Mouse (Mus musculus) ES-Bruce4 (cell line): ENCODE measurements around the gene Tsr2. TPM values are rescaled to one million over a fixed set of nuclear protein-coding genes. Genes with fewer than 3 reads are reported as not detected.

ENCODE experiments used
- H3K27ac ChIP-seq: 2 replicates; pipeline ENCODE4 v1.5.1; 2012; ENCODE audit warnings: low read length, inconsistent platforms; ENCODE audit not compliant: insufficient read depth
- H3K27me3 ChIP-seq: 2 replicates; pipeline ENCODE4 v1.6.1; 2012; ENCODE audit warnings: mild to moderate bottlenecking, low read length, inconsistent platforms; ENCODE audit not compliant: control insufficient read depth, poor library complexity, insufficient read depth, severe bottlenecking
- H3K36me3 ChIP-seq: 2 replicates; pipeline ENCODE4 v1.6.1; 2012; ENCODE audit warnings: inconsistent platforms, mild to moderate bottlenecking, low read length, moderate library complexity; ENCODE audit not compliant: control insufficient read depth, poor library complexity, insufficient read depth, severe bottlenecking
- H3K4me1 ChIP-seq: one replicate; pipeline ENCODE4 v1.8.1; 2011; ENCODE audit warnings: low read length; ENCODE audit not compliant: control insufficient read depth, insufficient read depth
- H3K4me3 ChIP-seq: 2 replicates; pipeline ENCODE4 v1.5.1; 2011; ENCODE audit warnings: low read depth, mild to moderate bottlenecking, low read length
- H3K9ac ChIP-seq: 2 replicates; pipeline ENCODE4 v1.6.1; 2012; ENCODE audit warnings: low read depth, mild to moderate bottlenecking, inconsistent platforms; ENCODE audit not compliant: poor library complexity, severe bottlenecking
- H3K9me3 ChIP-seq: replicated peaks from 2 replicates; pipeline ENCODE4 v1.6.1; 2012; ENCODE audit warnings: mild to moderate bottlenecking, low read length, inconsistent platforms; ENCODE audit not compliant: control insufficient read depth, poor library complexity, insufficient read depth, severe bottlenecking
- CTCF ChIP-seq: IDR thresholded peaks from one replicate; pipeline ENCODE4 v1.8.1; 2011; ENCODE audit warnings: low read depth, low read length
- EP300 ChIP-seq: IDR thresholded peaks from 2 replicates; pipeline ENCODE4 v1.6.1; 2011; ENCODE audit warnings: low read depth, low read length; ENCODE audit not compliant: insufficient read depth
- POLR2A ChIP-seq: IDR thresholded peaks from one replicate; pipeline ENCODE4 v1.8.1; 2011; ENCODE audit warnings: low read length; ENCODE audit not compliant: insufficient read depth
- polyA plus RNA-seq: library from polyadenylated mRNA; stranded (reverse); fragments of >200 nt; gene quantifications from 2 replicates; pipeline ENCODE4 v1.2.4, GENCODE M21; 2011; ENCODE audit warnings: low read depth; ENCODE audit not compliant: missing spikeins, insufficient read depth, insufficient read length

Tsr2 gene
- polyA plus RNA-seq, 1 experiment: 33.5 TPM

DNA sequence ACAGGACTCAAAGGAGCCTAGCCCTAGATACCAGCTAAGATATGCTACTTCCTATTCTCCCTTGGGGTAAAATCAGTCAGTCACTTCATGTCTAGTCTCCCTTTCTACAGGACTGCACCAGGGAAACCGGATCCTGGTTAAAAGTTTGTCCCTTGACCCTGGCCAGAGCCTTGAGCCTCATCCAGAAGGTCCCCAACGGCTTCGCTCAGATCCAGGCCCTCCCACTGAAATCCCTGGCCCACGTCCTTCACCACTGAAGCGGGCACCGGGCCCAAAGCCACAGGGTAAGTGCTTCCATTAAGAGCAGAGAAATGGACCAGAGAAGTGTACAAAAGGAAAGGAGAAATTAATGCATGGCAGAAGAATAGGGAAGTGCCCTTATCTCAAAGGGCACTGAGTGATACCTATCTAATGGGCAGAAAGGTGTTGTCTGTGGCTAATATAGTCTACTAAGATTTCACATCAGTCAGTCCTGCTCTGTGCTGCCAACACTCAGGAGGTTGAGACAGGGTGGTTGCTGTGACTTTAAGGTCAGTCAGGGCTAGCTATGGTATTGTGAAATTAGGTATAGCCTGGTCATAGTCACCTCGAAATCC, 30.2 kb downstream of the Tsr2 start:
- Histone ChIP-seq H3K27ac (no peak overlapping the region), H3K4me1 (no peaks in the 10 kb centered on the region), H3K27me3 (no peaks in the 10 kb centered on the region), H3K4me3 (no peak overlapping the region), H3K36me3 (peaks cover 48% of the 10 kb centered on the region), H3K9me3 (no peaks in the 10 kb centered on the region), H3K9ac (no peak overlapping the region)
- TF ChIP-seq EP300: no peak
- TF ChIP-seq CTCF: no peak
- no peak for TF ChIP-seq POLR2A

DNA sequence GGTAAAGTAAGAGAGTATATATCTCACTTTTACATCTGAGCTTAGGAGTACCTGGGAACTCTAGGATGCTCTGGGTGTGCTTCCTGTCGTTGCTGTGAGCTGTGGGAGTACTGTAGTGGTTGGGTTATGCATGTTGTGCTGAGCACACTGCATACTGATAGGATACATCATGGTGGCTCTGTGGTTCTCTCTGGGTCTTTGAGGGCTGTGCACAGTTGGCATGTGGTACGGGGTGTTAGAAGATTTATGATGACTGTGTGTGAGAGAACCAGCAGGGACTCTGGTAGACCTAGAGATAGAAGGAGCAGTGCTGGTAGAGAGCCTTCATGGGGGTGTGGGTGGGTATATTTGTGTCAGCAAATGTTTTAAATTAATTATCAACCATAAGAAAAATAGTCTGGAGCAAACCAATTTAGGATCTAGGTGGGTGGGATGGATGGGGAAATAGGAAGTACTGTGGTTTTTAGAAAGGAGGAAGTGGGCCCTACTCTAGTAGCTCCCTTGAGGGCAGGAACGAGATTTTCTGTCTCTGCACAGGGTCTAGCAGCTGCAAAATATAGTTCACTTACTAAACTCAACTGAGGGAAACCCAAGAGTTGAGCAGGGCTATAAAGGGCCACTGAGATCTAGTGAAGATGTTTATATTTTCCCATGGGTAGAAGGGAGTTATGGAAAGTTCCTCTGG, 34.6 kb downstream of the Tsr2 start:
- Histone ChIP-seq H3K27me3 (no peaks in the 10 kb centered on the region), H3K27ac (no peak overlapping the region), H3K9me3 (no peaks in the 10 kb centered on the region), H3K36me3 (peaks cover 35% of the 10 kb centered on the region), H3K4me1 (no peaks in the 10 kb centered on the region), H3K4me3 (no peak overlapping the region), H3K9ac (no peak overlapping the region)
- no peak for TF ChIP-seq CTCF
- no peak for TF ChIP-seq POLR2A
- no peak for TF ChIP-seq EP300

DNA sequence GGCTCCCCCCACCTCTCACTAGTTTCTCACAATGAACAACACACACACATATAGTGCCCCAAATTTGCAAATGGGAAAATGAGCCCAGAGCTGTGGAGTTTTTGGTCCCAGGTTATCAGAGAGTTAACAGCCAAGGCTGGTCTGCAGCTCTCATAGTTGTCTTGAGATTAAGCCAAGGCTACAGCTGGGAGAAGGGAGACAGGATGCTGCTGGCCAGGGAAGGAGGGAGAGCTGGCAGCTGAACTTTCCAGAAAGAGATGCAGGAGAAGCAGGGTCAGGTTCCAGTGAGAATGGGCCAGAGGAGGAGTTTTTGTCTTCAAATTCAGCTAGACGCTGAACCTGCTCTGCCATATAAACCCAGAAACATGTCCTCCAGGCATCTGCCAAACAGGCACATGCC, 37.0 kb downstream of the Tsr2 start:
- Histone ChIP-seq H3K4me3 (no peak overlapping the region), H3K4me1 (peaks cover 2% of the 10 kb centered on the region), H3K27ac (no peak overlapping the region), H3K9me3 (no peaks in the 10 kb centered on the region), H3K9ac (no peak overlapping the region), H3K36me3 (peaks cover 26% of the 10 kb centered on the region), H3K27me3 (no peaks in the 10 kb centered on the region)
- TF ChIP-seq CTCF (no peak), POLR2A (no peak), EP300 (no peak)

DNA sequence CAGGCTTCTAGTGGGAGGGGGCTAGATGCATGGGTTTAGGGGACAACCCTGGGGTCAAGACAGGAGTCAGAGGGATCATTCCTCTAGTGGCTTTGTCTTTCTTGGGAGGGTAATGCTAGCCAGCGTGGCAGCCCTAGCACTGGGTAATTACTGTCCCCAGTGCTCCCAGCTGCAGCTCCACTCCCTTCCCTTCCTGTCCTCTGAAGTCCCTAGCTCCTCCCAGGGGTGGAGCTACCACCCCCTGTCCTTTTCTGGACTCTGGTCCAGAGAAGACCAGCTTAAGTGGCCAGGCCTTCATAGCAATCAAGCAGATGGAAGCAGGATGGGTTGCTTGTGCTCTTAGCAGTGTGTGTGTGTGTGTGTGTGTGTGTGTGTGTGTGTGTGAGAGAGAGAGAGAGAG, 40.8 kb downstream of the Tsr2 start:
- peaks cover 37% of the 10 kb centered on the region for H3K36me3 ChIP-seq

DNA sequence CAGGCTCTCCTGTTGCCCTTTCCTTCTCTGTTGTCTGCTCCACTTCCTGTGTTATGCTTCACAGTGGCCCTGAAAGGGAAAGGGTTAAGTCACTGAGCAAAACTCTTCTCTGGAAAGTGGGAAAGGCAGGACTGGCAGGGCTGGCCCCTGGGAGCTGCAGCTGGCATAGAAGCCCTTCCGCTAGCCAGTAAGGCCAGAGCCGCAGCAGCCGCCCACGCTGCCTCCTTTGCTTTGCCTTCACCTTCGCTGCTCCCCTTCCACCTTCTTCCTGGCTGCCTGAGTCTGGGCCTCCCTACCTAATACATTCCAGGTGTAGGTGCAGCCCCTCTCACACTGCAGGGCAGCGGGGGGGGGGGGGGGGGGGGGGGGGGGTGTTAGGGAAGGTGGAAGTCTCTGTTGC, 41.9 kb downstream of the Tsr2 start:
- no peak for TF ChIP-seq EP300
- TF ChIP-seq POLR2A: no peak
- no peak for TF ChIP-seq CTCF
- Histone ChIP-seq H3K4me3 (peak overlapping the region; percentile 3), H3K9me3 (no peaks in the 10 kb centered on the region), H3K27me3 (no peaks in the 10 kb centered on the region), H3K36me3 (peaks cover 38% of the 10 kb centered on the region), H3K4me1 (peaks cover 5% of the 10 kb centered on the region), H3K27ac (peak overlapping the region; percentile 40), H3K9ac (peak overlapping the region; percentile 51)

More for the DNA sequence above, 40.8 kb downstream of the Tsr2 start:
- Histone ChIP-seq H3K27me3 (no peaks in the 10 kb centered on the region), H3K27ac (no peak overlapping the region), H3K9me3 (no peaks in the 10 kb centered on the region), H3K9ac (no peak overlapping the region; the same call in 1 of the 2 replicates), H3K4me3 (no peak overlapping the region), H3K4me1 (peaks cover 5% of the 10 kb centered on the region)
- TF ChIP-seq CTCF (no peak), EP300 (no peak), POLR2A (no peak)

DNA sequence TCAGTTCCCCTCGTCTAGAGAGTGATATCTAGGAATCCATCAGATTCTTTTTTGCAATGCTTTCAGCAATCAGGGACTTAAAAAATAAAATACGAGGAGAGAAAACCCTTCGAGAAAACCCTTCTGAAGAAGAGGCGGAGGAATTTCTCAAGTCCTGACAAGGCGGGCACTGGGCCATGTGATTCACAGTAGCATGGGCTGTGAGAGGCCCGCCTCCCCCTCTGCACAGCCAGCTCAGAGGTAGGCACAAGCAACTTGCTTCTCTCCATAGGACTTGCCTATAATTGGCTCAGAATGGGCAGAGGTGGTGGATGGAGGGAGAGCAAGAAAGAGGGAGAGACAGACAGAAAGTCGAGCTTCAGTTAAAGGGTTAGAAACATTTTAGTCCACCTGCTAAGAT, 46.0 kb downstream of the Tsr2 start:
- TF ChIP-seq CTCF: no peak
- no peak for TF ChIP-seq EP300
- no peak for TF ChIP-seq POLR2A
- Histone ChIP-seq H3K27ac (peak overlapping the region; percentile 96), H3K27me3 (no peaks in the 10 kb centered on the region), H3K4me3 (peak overlapping the region; percentile 66), H3K4me1 (peaks cover 4% of the 10 kb centered on the region), H3K36me3 (peaks cover 19% of the 10 kb centered on the region), H3K9ac (peak overlapping the region; percentile 87), H3K9me3 (no peaks in the 10 kb centered on the region)
